Mouse (Mus musculus): Measurements from ENCODE around the gene Pi16. TPM values are rescaled to one million over a fixed set of nuclear protein-coding genes. Genes with fewer than 3 reads are reported as not detected.

The Pi16 gene
- polyA plus RNA-seq, 1 experiment = 0.61 TPM

- Histone ChIP-seq H3K4me3 (ENCODE audit: insufficient read depth, low read length) (no peak overlapping the region), H3K4me1 (ENCODE audit: control insufficient read depth, insufficient read depth, low read length) (peaks cover 2% of the 10 kb centered on the region; the same call in 1 of the 2 replicates), H3K27ac (ENCODE audit: insufficient read depth, low read length) (no peak overlapping the region)
- TF ChIP-seq POLR2A (IDR thresholded peaks at IDR 0.05; ENCODE audit: low read depth, low read length) (no peak), CTCF (IDR thresholded peaks at IDR 0.05; ENCODE audit: borderline replicate concordance, insufficient read depth, low read length) (no peak)
Observed at GRCm38 (mm10) chr17:29282216-29282952, 35.1 kb upstream of the Pi16 start.

DNA sequence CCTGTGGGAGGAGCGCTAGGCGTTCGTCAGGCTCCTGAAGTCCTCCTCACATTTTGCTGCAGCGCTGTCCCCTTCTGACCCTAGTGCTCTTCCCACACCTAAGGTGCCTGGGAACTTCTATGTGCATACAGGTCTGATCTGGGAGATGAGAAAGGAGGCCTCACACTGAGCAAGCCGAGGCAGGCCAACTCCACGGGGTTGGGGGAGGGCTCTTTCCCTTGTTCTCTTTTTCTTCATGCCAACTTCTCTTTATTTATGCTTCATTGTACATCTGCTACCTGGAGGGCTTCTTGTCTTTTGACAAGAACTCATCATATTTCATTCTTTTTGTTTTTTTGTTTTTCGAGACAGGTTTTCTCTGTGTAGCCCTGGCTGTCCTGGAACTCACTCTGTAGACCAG is 25.7 kb upstream of the Pi16 start:
- H3K4me3 ChIP-seq (ENCODE audit: insufficient read depth, low read length) = no peak overlapping the region
- peaks cover 2% of the 10 kb centered on the region for H3K4me1 ChIP-seq (ENCODE audit: control insufficient read depth, insufficient read depth, low read length)
- no peak overlapping the region for H3K27ac ChIP-seq (ENCODE audit: insufficient read depth, low read length)
- no peak for TF ChIP-seq CTCF (IDR thresholded peaks at IDR 0.05; ENCODE audit: borderline replicate concordance, insufficient read depth, low read length)
- no peak for TF ChIP-seq POLR2A (IDR thresholded peaks at IDR 0.05; ENCODE audit: low read depth, low read length)

GRCm38 (mm10) chr17:29292996-29293395 is 24.5 kb upstream of the Pi16 start:
- Histone ChIP-seq H3K4me1 (ENCODE audit: control insufficient read depth, insufficient read depth, low read length) (peaks cover 4% of the 10 kb centered on the region), H3K27ac (ENCODE audit: insufficient read depth, low read length) (no peak overlapping the region), H3K4me3 (ENCODE audit: insufficient read depth, low read length) (no peak overlapping the region)
- TF ChIP-seq CTCF (IDR thresholded peaks at IDR 0.05; ENCODE audit: borderline replicate concordance, insufficient read depth, low read length) (no peak), POLR2A (IDR thresholded peaks at IDR 0.05; ENCODE audit: low read depth, low read length) (no peak)

DNA sequence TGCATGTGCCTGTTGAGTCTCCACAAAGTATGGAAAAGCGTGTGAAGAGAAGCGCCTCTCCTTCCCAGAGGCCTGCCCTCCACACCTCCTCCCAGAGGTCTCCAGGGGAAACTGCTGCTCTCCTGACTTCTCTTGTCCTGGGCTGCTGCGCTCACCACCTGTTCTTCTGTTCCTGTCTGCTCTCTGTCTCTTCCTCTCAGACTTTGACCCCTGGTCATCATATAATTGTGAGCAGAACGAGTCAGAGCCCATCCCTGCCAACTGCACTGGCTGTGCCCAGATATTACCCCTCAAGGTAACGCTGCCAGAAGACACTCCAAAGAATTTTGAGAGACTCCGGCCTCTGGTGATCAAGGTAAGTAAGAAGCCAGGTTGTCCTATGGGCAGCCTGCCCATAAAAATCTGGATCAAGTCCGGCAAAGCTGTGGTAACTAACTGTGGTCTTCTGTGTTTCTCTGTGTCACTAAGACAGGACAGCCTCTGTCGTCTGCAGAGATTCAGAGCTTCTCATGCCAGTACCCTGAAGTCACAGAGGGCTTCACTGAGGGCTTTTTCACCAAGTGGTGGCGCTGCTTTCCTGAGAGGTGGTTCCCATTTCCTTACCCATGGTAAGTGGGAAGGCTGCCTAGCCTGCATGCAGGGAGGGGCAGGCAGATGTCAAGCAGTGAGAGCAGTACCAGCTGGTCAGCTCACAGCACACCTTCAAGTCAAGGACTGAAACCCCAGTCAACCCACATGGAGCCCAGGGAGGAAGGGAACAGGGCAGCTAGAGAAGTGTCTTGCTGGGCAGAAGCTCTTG is 23.5 kb upstream of the Pi16 start:
- TF ChIP-seq CTCF (IDR thresholded peaks at IDR 0.05; ENCODE audit: borderline replicate concordance, insufficient read depth, low read length) (no peak), POLR2A (IDR thresholded peaks at IDR 0.05; ENCODE audit: low read depth, low read length) (no peak)
- no peak overlapping the region for H3K4me3 ChIP-seq (ENCODE audit: insufficient read depth, low read length)
- no peak overlapping the region for H3K27ac ChIP-seq (ENCODE audit: insufficient read depth, low read length)
- H3K4me1 ChIP-seq (ENCODE audit: control insufficient read depth, insufficient read depth, low read length) = peaks cover 4% of the 10 kb centered on the region

DNA sequence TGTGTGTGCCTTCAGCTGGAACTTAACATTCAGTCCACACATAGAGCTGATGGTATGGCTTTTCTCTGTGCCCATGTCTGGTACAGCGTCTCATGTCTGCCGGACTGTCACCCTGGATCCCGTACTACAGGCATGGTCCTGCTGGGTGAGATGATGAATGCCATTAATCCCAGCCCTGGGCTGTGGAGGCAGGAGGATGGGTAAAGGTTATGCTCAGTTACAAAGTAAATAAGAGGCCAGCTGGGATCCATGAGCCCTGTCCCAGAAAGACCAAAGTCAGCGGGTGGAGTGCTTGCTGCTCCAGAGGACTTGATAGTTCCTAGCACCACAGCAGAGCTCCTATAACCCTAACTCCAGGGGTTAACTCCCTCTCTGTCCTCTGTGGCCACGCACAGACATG is 21.6 kb upstream of the Pi16 start:
- Histone ChIP-seq H3K4me1 (ENCODE audit: control insufficient read depth, insufficient read depth, low read length) (peaks cover 4% of the 10 kb centered on the region), H3K27ac (ENCODE audit: insufficient read depth, low read length) (no peak overlapping the region), H3K4me3 (ENCODE audit: insufficient read depth, low read length) (no peak overlapping the region)
- TF ChIP-seq CTCF (IDR thresholded peaks at IDR 0.05; ENCODE audit: borderline replicate concordance, insufficient read depth, low read length) (no peak), POLR2A (IDR thresholded peaks at IDR 0.05; ENCODE audit: low read depth, low read length) (no peak)

DNA sequence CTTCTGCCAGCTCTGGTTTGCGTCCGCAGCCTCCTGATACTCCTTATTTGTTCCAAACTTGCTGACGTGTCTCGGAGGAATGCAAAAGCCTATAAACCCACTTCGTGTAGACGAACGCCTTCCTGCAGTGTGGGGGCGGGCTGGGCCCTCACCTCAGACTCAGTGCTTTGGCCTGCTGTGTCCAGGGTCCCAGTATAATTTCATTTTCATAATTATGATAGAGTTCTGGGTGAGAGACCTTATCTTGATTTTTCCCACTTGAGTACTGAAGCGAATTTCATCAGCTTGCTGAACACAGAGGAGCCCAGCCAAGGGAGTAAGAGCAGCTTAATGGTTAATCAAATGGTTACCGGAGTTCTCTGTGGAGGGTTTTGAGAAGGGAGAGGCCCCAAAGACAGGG is 20.2 kb upstream of the Pi16 start:
- TF ChIP-seq CTCF (IDR thresholded peaks at IDR 0.05; ENCODE audit: borderline replicate concordance, insufficient read depth, low read length) (no peak), POLR2A (IDR thresholded peaks at IDR 0.05; ENCODE audit: low read depth, low read length) (no peak)
- Histone ChIP-seq H3K4me3 (ENCODE audit: insufficient read depth, low read length) (no peak overlapping the region), H3K27ac (ENCODE audit: insufficient read depth, low read length) (no peak overlapping the region; the same call in 1 of the 2 replicates), H3K4me1 (ENCODE audit: control insufficient read depth, insufficient read depth, low read length) (peaks cover 4% of the 10 kb centered on the region)

- Histone ChIP-seq H3K27ac (ENCODE audit: insufficient read depth, low read length) (no peak overlapping the region; the same call in 1 of the 2 replicates), H3K4me1 (ENCODE audit: control insufficient read depth, insufficient read depth, low read length) (peaks cover 4% of the 10 kb centered on the region), H3K4me3 (ENCODE audit: insufficient read depth, low read length) (no peak overlapping the region)
- TF ChIP-seq CTCF (IDR thresholded peaks at IDR 0.05; ENCODE audit: borderline replicate concordance, insufficient read depth, low read length) (no peak), POLR2A (IDR thresholded peaks at IDR 0.05; ENCODE audit: low read depth, low read length) (no peak)
Observed at GRCm38 (mm10) chr17:29297813-29298212, 19.7 kb upstream of the Pi16 start.

- Histone ChIP-seq H3K27ac (ENCODE audit: insufficient read depth, low read length) (no peak overlapping the region), H3K4me1 (ENCODE audit: control insufficient read depth, insufficient read depth, low read length) (peaks cover 5% of the 10 kb centered on the region), H3K4me3 (ENCODE audit: insufficient read depth, low read length) (no peak overlapping the region)
- TF ChIP-seq POLR2A (IDR thresholded peaks at IDR 0.05; ENCODE audit: low read depth, low read length) (no peak), CTCF (IDR thresholded peaks at IDR 0.05; ENCODE audit: borderline replicate concordance, insufficient read depth, low read length) (no peak)
Observed at GRCm38 (mm10) chr17:29299282-29299681, 18.2 kb upstream of the Pi16 start.

GRCm38 (mm10) chr17:29300926-29301325 is 16.6 kb upstream of the Pi16 start:
- H3K27ac ChIP-seq (ENCODE audit: insufficient read depth, low read length) = no peak overlapping the region
- TF ChIP-seq POLR2A (IDR thresholded peaks at IDR 0.05; ENCODE audit: low read depth, low read length) (no peak), CTCF (IDR thresholded peaks at IDR 0.05; ENCODE audit: borderline replicate concordance, insufficient read depth, low read length) (no peak)
- H3K4me3 ChIP-seq (ENCODE audit: insufficient read depth, low read length) = no peak overlapping the region
- peaks cover 13% of the 10 kb centered on the region for H3K4me1 ChIP-seq (ENCODE audit: control insufficient read depth, insufficient read depth, low read length)

GRCm38 (mm10) chr17:29301421-29301820 is 16.1 kb upstream of the Pi16 start:
- H3K4me3 ChIP-seq (ENCODE audit: insufficient read depth, low read length) = no peak overlapping the region
- no peak overlapping the region for H3K27ac ChIP-seq (ENCODE audit: insufficient read depth, low read length)
- H3K4me1 ChIP-seq (ENCODE audit: control insufficient read depth, insufficient read depth, low read length) = peaks cover 13% of the 10 kb centered on the region
- TF ChIP-seq POLR2A (IDR thresholded peaks at IDR 0.05; ENCODE audit: low read depth, low read length) (no peak), CTCF (IDR thresholded peaks at IDR 0.05; ENCODE audit: borderline replicate concordance, insufficient read depth, low read length) (no peak)

Data from embryonic fibroblast, embryonic 13.5 days (primary cell).